Mouse (Mus musculus) megakaryocyte progenitor cell, adult 5-6 weeks (primary cell): Measurements from ENCODE around the gene C5ar1. TPM values are rescaled to one million over a fixed set of nuclear protein-coding genes. Genes with fewer than 3 reads are reported as not detected.
A peak's percentile ranks its signal among the peaks of the same experiment; 100 is the strongest.
"Not testable (repeated sequence)": the region's sequence is repeated elsewhere in the genome, so short reads cannot be mapped to it uniquely, and the experiment has no call there.

ENCODE experiments used
- ATAC-seq: replicated peaks from 2 replicates; pipeline ENCODE4 v1.8.0; 2016; ENCODE audit warnings: mild to moderate bottlenecking, moderate TSS enrichment, inconsistent platforms; ENCODE audit not compliant: poor library complexity
- total RNA-seq, 2 experiments: library from RNA; stranded (forward) in 1 of 2; stranded (reverse) in 1 of 2; fragments of 157-497, 149-512 nt in 1 of 2; fragments of 200-1000 nt in 1 of 2; gene quantifications; 2 replicates each; pipeline versions ENCODE4 v1.2.3 to v1.2.4; 2015 to 2017

The C5ar1 gene
- 2.4 and 4.0 TPM in 2 replicates for total RNA-seq (2015)
- total RNA-seq (2017) = 0.57 and 1.2 TPM in 2 replicates

DNA sequence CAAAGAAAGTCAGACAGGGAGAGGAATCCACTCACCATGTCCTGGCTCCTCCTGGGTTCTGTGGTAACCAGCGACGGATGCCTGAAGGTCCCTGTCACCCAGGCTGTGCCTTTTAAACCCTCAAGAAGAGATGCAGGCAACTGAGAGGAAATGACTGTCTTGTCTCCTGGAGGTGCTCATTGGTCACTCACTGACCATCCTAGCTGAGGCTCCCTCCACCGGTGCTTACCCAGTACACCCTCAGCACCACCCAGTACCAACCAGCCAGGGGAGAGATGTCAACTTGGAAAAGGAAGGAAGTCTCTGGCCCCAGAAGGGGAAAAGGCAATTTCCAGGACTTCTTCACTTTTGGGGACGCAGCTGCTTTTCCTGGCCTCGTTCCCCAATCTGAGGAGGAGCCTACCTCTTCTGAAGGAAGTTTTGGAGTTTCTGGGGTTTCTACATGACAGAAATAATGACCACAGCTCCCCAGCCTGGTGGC is at the start of gene C5ar1:
C5ar1 (minus strand) TSS at position 431 of the 481 bp plus-strand sequence.
- no peak for ATAC-seq

DNA sequence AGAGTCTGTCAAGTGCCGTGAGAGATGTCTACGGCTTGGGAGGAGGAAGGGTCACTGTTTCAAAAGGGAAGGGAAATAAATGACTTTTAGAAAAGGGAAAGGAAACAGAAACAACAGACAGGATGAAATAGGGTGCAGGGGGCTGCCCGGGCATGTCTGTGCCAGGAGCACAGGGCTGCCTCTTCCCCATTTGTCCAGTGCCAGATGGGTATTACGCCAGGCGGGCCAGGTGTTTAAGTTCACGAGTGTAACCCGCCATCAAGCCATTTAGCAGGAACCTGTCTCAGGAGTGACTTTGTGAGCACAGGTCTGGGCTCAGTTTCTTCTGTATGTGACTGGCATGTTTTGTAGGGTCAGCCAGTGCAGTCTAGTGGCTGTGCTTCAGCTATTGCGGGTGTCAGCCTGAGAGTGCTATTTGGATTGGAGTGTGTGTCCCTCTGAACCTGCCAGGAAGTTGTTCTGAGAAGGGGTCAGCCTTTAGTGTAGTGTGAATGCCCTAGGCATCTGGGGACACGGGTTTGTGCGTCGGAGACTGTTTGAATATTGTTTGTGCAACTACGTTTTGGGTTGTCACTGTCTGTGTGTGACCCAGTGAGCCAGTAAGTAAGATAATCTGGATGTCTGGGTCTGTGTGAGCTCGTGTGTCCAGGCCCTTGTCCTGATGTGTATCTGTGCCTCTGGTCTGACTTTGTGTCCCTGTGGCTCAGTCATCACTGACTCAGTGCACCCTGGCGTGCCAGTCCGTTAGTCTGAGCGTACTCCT is 49.4 kb upstream of the C5ar1 start:
- ATAC-seq = peak; percentile 17

DNA sequence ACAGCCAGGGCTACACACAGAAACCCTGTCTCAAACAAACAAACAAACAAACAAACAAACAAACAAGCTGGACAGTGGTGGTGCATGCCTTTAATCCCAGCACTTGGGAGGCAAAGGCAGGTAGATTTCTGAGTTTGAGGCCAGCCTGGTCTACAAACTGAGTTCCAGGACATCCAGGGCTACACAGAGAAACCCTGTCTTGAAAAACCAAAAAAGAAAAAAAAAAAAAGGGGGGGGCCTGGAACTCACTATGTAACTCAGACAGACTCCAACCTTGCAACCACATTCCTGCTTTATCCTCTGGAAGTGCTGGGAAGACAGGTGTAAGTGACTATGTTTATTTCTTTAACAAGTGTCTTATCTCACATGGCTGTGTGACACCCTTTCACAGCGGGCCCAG is 48.8 kb upstream of the C5ar1 start, which contains the start of gene Bbc3:
Bbc3 (plus strand) TSS at position 301 of the 400 bp plus-strand sequence.
- not testable (repeated sequence) for ATAC-seq

DNA sequence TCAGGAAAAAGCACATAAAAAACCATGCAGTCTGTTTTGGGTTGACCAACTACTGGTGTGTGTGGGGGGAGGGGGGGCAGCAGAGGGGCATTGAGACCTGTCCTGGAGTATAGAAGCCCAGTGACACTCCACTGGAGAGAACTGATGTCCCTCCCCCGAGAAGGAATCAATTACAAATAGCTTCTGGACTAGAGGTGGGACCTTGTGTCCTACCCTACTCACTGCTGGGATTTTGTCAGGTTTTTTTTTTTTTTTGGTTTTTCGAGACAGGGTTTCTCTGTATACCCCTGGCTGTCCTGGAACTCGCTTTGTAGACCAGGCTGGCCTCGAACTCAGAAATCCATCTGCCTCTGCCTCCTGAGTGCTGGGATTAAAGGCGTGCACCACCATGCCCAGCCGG is 47.8 kb upstream of the C5ar1 start:
- ATAC-seq = not testable (repeated sequence)

DNA sequence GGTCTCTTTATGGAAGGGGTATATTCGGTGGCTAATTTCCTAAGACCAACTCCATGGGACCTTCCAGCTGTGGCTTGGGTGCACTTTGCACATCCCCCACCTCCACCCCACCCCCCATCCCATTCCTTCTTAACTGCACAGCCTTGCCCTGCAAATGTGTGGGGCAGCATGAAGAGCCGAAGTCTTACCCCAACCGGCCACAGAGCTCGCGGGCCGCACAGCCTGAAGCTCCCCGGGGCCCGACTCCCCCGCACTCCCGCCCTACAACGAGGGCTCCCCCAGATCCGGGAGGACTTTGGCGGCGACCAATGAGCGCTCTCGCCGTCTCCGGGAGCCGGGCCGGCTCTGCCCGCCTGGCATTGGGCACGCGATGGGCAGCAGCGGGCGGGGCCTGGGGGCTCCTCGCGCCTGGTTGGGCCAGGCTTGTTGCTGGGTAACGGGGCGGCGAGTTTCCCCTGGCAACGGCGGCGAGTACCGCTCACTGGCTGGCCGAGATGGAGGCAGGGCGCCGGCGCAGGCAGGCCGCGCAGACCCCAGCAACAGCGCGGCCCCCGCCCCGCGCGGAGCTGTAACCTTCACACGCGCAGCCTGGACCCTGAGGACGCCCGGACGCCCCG is 40.2 kb upstream of the C5ar1 start:
- peak; percentile 35 for ATAC-seq

DNA sequence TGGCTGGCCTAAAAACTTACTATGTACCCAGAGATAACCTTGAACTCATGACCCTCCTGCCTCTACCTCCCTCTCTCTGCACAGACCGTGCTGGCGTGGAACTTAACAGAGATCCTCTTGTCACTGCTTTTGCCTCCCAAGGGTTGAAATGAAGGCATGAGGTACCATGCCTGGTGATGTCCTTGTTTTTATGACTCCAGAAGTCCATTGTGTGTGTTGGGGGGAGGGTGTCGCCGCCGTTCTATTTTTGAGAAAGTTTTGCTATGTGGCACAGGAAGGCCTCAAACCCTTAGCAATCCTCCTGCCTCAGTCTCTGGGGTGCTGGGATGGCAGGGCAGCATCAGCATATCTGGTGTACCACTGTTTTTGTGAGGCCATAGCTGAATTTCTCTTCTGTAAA is 39.6 kb upstream of the C5ar1 start:
- ATAC-seq = no peak

DNA sequence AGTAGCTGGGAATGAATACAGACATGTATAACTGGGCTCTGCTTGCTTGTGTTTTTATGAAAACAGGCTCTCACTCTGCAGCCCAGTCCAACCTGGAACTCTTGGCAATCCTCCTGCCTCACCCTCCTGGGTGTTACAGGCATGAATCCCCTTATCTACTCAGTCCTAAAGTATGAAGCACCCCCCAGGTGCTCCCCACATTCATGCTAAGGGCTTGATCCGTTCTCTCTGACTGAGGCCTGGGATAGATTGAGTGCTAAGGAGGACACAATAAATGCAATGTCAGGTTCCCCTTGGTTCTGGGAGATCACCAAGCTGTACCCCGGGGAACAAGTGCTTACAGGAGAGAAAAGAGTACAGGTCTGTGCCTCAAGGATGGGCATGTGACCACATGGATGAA is 38.3 kb upstream of the C5ar1 start:
- ATAC-seq = no peak

DNA sequence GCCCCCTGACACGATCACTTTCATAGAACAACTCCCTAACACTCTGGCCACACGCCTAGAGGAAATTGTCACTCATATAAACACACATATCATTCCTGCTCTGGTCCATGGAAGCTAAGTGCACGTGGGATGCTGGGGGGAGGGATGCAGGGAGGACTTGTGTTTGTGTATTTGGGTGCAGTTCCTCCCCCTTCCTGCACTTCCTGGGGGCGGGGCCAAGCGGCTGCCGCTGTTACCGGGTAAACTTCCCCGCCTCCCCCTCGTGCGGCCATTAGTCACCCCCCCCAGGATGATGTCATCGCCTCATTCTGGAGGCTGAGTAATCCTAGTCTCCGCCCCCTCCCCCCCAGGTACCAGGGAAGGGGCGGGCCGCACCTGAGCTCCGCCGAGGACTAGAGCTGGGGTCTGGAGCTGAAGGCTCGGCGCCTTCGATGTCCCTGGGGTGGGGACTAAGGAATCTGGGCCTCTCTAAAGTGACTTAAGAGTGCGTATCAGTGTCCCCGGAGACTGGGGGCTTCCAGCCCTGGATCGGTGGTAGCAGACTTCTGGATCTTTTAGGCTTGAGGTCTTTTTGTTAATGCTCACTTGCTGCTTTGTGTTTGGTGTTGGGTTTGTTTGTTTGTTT is 37.5 kb upstream of the C5ar1 start:
- ATAC-seq = peak; percentile 56

DNA sequence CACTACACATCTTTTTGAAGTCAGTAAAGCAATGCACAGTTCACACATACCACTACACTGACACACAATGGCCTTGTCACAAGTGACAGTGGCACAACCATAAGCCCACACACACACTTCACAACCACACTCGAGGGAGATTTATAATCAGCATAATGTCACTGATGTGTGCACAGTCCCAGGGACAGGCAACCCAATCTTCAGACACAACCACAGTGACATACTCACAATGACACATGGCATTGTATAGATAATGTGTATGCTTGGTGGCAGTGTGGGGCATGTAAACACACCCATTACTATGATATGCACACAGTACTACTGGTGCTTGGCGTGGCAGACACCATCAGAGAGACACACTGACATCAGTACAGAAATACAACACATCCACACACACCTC is 36.8 kb upstream of the C5ar1 start:
- peak; percentile 19 for ATAC-seq

DNA sequence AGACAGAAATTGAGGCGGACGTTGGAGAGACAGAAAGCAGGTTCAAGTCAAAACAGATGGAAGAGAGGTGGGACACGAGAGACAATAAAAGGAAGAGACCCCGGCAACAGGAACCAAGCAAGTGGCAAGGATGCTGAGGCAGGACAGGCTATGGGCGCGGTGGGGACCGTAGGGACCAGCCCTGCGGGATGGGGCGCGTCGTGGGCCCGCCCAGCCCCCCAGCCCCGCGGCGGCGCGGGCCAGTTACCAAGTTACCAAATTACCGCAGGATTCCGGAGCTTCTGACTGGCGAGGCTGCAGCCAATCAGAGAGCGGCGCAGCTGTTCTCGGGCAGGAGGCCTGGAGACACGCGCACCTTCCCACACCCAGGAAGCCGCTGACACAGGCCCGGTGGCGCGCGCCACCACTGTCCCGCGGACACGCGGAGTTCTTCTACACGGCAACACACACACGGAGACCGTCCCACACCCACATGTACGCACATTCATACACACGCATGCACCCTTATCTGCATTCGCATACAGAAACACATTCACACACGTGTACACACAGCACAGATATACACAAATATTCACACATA is 36.1 kb upstream of the C5ar1 start:
- ATAC-seq = peak; percentile 50

DNA sequence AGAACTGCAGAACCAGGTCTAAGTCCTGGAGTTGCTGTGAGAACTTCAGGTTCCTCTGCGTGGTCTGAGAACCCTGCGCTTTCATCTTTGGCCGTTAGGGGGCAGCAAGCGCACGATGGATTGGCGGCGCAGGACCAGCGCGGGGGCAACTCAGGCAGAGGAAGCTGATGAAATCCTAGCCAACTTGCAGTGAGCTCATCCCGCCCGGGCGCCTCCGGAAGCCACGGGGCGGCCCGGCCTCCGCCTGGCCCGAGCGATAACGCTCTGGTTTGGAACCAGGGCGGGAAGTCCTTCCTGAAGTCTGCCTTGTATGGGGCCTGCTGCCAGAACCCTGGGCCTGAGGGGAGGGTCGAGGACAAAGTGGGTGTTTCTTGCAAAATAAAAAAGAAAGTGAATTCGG is 35.5 kb upstream of the C5ar1 start:
- ATAC-seq = peak; percentile 70

DNA sequence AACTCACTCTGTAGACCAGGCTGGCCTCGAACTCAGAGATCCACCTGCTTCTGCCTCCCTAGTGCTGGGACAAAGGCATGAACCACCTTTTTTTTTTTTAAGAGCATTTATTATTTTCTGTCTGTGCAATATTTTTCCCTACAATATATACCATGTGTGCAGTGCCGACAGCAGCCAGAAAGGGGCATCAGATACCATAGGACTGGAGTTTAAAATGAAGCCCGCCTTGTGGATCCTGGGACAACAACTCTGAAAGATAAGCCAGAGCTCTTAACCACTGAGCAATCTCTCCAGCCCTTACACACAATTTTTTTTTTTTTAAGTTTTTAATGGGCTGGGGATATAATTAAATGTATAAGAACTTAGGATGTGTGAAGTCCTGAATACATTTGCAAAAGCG is 35.0 kb upstream of the C5ar1 start:
- ATAC-seq = peak; percentile 48

DNA sequence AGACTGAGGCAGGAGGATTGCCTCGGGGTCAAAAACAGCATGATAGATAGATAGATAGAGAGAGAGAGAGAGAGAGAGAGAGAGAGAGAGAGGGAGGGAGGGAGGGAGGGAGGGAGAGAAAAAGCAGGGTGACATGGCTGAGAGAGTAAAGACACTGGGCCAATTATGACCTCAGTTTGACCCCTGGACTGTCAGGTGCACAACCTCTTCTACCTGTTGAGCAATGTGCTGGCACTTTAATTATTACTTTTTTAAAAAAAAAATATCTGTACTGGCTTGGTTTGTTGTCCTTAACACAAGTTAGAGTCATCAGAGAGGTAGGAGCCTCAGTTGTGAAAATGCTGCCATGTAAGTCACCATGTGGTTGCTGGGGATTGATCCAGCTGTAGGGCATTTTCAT is 28.5 kb upstream of the C5ar1 start:
- ATAC-seq = no peak

DNA sequence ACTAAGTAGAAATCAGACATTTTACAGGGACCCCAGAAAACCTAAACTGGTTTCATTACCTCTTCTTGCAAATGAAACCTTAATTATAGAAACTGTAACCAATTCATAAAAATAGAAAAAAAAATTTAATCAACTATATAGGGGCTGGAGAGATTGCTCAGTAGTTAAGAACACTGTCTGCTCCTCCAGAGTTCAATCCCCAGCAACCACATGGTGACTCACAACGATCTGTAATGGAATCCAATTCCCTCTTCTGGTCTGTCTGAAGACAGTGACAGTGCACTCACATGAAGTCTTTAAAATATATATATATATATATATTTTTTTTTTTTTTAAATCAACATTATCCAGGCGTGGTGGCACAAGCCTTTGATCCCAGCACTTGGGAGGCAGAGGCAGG is 27.7 kb upstream of the C5ar1 start:
- no peak for ATAC-seq

DNA sequence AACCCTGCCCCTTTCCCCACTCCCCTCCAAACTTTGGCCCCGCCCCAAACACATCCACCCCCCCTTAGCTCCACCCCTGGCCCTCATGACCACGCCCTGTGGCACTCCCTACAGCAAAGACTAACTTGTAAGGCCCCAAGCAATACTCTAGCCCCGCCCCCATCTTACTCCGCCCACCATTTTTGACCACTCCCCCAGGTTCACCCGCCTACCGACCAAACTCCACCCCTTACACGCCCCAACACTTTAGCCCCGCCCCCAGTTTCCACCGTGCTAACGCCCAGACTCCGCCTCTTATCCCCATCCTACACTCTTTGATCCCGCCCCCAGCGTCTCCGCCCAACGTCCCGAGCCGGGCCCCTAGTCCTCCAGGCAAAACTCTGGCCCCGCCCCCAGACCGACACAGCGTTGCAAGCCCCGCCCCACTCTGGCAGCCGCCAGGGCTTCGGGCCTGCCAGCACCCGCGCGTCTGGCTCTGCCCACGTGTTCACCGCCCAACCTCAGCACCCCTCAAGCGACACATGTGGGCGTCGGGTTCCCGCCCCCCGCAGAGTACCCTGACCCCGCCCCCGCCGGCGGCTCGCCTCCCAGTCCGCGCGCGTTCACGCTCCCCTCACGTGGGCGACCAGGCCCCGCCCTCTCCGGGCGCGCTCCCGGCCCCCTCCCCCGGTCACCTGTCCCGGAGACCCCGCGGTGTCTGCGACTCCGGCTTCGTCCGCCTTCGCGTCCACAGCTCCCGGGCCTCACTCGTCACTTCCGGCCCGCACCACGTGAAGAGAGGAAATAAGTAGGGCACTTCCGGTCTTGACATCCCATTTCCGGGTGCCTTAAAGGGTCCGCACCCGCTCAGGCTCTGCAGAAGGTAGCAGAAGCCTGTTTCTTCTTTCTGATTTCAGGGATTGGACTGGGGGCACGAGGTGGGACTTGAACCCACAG is 27.0 kb upstream of the C5ar1 start, which contains the start of gene Ccdc9:
Ccdc9 (minus strand) TSS at position 770 of the 936 bp plus-strand sequence.
- peak; percentile 82 for ATAC-seq

DNA sequence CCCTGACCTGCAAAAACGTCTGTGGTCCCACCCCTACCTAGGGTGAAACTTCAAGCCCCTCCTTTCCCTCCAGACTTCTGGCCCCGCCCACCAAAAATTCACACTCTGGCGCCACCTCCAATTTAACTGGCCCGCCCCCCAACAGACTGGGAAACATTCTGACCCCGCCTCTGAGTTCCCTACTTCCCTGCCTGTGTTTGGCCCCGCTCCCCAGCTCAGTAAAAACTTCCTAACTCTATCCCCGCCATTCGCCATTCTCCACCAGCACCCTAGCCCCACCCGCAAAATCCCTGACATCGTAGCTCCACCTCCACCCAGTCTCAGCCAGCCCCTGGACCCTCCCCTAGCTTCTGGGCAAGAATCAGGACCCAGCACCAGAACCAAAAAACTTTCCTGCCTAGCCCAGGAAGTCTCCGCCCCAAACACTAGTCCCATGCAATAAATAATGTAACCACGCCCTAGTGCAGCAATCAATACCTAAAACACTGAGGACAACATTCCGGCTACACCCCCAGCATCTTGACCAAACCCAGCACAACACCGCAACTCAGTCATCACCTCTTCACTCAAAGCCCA is 26.2 kb upstream of the C5ar1 start:
- ATAC-seq = peak; percentile 34

DNA sequence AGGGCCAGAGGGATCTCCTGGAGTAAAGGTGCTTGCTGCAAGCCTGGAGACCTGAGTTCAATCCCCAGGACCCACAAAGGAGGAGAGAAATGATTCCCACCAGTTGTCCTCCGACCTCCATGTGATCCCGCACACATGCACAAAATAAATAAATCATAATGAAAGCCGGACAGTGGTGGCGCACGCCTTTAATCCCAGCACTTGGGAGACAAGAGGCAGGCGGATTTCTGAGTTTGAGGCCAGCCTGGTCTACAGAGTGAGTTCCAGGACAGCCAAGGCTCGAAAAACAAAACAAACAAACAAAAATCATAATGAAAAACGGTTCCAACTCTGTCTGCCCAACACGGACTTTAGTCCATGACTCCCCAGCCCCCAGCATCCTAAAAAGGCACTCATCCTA is 25.6 kb upstream of the C5ar1 start:
- ATAC-seq = no peak

DNA sequence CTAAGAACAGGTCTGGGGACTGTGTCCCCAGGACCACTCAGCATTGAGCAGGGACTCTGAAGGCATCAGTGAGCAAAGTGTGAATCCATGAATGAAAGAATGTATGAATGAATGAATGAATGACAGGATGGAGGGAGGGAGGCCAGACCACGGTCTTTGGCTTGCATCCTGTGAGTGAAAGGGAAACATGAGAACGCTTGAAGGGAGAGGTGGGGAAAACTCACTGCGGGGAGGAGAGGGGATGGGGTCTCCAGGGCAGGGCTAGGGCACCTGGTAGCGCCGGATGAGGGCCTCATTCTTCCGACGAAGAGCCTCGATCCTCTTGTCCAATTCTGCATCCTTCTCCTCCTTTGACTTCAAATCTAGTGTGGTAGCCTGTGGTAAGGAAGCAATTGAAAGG is 24.7 kb upstream of the C5ar1 start:
- no peak for ATAC-seq

DNA sequence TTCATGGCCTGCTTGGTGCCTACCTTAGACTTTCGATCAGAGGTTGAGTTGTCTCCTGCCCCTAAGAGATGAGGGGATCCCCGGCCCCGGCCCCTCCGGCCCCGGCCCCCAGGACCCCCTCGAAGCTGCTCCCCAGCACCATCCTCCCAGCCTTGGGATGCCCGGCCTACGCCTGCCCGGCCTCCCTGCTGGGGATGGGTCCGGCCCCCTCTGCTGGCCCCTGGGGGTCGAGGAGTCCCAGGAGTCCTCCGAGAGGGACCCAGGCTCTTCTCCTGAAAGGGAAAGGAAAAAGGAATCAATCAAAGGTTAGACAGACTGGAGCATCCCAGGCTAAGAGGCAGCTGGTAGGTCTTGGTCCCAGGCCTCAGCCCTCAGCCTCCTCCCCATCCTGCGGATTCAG is 23.0 kb upstream of the C5ar1 start:
- no peak for ATAC-seq

DNA sequence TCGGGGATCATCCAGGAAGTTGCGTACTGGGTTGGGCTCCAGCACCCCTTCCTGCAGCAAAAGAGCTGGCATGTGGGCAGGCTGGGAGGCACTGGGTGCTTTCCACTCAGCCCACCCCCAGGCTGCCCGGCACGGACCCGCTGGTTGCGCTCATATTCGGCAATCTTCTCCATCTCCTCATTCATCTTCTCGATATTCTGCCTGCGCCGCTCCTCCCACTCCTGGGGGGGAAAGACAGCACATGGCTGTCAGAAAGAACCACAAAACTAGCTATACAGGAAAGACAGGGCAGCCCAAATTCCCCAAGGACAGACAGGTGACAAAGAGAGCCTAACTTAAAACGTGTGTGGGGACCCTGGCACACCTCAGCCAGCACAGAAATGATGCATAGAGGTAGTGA is 21.4 kb upstream of the C5ar1 start:
- no peak for ATAC-seq
